Mouse (Mus musculus) heart, postnatal 0 days (tissue): Measurements from ENCODE around the gene Akr1b10. TPM values are rescaled to one million over a fixed set of nuclear protein-coding genes. Genes with fewer than 3 reads are reported as not detected.
"Not testable (repeated sequence)": the region's sequence is repeated elsewhere in the genome, so short reads cannot be mapped to it uniquely, and the experiment has no call there.

ENCODE experiments used
- ATAC-seq: fragments of 200-750 bp; cut with Nextera tagmentation; 2 replicates; pipeline ENCODE4 v1.8.0; 2017; ENCODE audit warnings: low read depth, moderate number of reproducible peaks, moderate library complexity; ENCODE audit not compliant: insufficient read depth
- DNase-seq: peaks from one replicate; pipeline ENCODE4 v3.0.0-alpha.2; 2016; ENCODE audit warnings: low spot score
- H3K27ac ChIP-seq: fragments of 300-500 bp; sonication (generic); 2 replicates; pipeline ENCODE4 v1.5.1; 2014; ENCODE audit warnings: low read depth, mild to moderate bottlenecking
- H3K27me3 ChIP-seq: fragments of 300-500 bp; sonication (generic); 2 replicates; pipeline ENCODE4 v1.6.1; 2014; ENCODE audit warnings: low read length, mixed read lengths; ENCODE audit not compliant: control insufficient read depth, insufficient read depth
- H3K36me3 ChIP-seq: fragments of 300-500 bp; sonication (generic); replicated peaks from 2 replicates; pipeline ENCODE4 v1.6.1; 2014; ENCODE audit warnings: low read length, mixed read lengths; ENCODE audit not compliant: control insufficient read depth, insufficient read depth
- H3K4me1 ChIP-seq: fragments of 300-500 bp; sonication (generic); 2 replicates; pipeline ENCODE4 v1.6.1; 2014; ENCODE audit warnings: antibody characterized with exemption; ENCODE audit not compliant: control insufficient read depth, insufficient read depth
- H3K4me2 ChIP-seq: fragments of 300-500 bp; sonication (generic); 2 replicates; pipeline ENCODE4 v1.6.1; 2014; ENCODE audit warnings: low read depth, mild to moderate bottlenecking, low read length, moderate library complexity
- H3K4me3 ChIP-seq: fragments of 300-500 bp; sonication (generic); 2 replicates; pipeline ENCODE4 v1.5.1; 2014; ENCODE audit warnings: low read depth, low read length
- H3K9ac ChIP-seq: fragments of 300-500 bp; sonication (generic); replicated peaks from 2 replicates; pipeline ENCODE4 v1.6.1; 2014; ENCODE audit warnings: low read depth, low read length, mixed read lengths
- H3K9me3 ChIP-seq: fragments of 300-500 bp; sonication (generic); replicated peaks from 2 replicates; pipeline ENCODE4 v1.6.1; 2016; ENCODE audit warnings: low read length; ENCODE audit not compliant: control insufficient read depth
- CTCF ChIP-seq: IDR thresholded peaks from 2 replicates; pipeline ENCODE4 v1.5.1; 2016; ENCODE audit warnings: antibody characterized with exemption, control low read depth, low read depth
- EP300 ChIP-seq: IDR thresholded peaks from 2 replicates; pipeline ENCODE4 v1.6.1; 2016; ENCODE audit warnings: antibody characterized with exemption, low read depth
- WGBS: fragments of 180-500 bp; shearing (Covaris S2); extraction: QIAGEN DNeasy Blood & Tissue Kit; methylation state at CpG from one replicate; pipeline ENCODE4 v1.1.7; 2014; 5-methylcytosine and 5-hydroxymethylcytosine counted together
- polyA plus RNA-seq: library from polyadenylated mRNA; unstranded; fragments of >200 nt; fragmentation: Nextera tagmentation; extraction: Ambion mirVana; gene quantifications from 2 replicates; pipeline ENCODE4 v1.2.1, GENCODE M21; 2015
- total RNA-seq: library from RNA; depleted of rRNA; stranded (reverse); fragments of >200 nt; gene quantifications from 2 replicates; pipeline ENCODE4 v1.2.3, GENCODE M21; 2014; ENCODE audit warnings: low replicate concordance

Akr1b10 gene
- total and polyA plus RNA-seq, 2 experiments from 2014 or later: 58.1 to 75.3 TPM

DNA sequence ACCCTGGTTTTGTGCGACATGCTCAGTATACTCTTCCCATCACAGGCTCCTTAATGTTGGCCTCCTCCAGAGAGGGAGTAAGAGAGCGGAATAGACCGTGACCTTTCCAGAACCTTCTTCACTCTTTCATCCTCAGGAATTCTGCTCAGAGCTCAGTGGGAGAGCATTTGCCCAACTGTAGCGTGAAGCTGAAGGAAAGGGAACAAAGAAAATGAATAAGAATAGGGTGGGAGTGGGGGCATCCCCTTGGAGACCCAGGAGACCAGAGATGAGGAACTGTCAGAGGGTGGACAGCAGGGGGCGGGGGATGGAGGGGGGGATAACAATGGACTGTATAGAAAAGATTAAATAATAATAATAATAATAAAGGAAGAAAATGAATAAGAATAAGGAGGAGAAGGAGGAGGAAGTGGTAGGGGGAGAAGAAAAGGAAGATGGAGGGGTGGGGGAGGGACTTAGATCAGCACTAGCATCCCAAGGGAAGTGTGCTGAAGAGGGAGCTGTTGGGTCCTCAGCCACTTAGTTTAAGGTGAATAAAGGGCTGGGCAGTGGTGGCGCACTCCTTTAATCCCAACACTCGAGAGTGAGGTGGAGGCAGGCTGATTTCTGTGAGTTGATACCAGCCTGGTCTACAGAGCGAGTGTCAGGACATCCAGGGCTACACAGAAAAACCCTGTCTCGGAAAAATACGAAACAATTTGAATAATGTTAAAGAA lies 39.7 kb upstream of the Akr1b10 start:
- no peaks in the 10 kb centered on the region for H3K36me3 ChIP-seq
- ATAC-seq: no peak
- no peak overlapping the region for H3K27ac ChIP-seq
- DNase-seq: no peak
- peaks cover 9% of the 10 kb centered on the region for H3K4me1 ChIP-seq
- H3K9me3 ChIP-seq: no peaks in the 10 kb centered on the region
- 68% methylated on average over 10 of the region's 10 CpGs for WGBS
- no peak overlapping the region for H3K9ac ChIP-seq
- no peak overlapping the region for H3K4me2 ChIP-seq
- no peak for TF ChIP-seq EP300
- TF ChIP-seq CTCF: no peak
- H3K27me3 ChIP-seq: no peaks in the 10 kb centered on the region
- H3K4me3 ChIP-seq: no peak overlapping the region

DNA sequence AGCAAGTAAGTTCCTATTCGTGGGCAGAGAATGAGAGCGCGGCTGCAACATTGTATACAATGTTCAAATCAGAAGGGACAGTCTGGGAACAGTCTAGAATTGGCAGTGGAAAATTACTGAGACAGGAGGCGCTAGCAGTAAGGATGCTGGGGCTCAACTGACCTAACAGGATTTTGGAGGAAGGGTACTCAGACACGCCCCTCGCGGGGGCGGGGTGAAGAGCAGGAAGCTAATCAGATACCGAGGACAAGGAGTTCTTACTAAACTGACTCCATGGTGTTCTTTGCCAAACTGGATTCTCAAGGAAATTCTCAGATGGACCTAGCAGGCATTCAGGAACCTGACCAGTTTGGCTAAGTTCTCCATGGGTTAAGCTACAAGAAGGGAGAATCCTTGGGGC lies 39.1 kb upstream of the Akr1b10 start:
- 19% methylated on average over 9 of the region's 9 CpGs for WGBS
- Histone ChIP-seq H3K4me1 (peaks cover 9% of the 10 kb centered on the region), H3K9me3 (no peaks in the 10 kb centered on the region), H3K36me3 (no peaks in the 10 kb centered on the region), H3K4me3 (no peak overlapping the region), H3K27ac (no peak overlapping the region), H3K9ac (no peak overlapping the region), H3K4me2 (no peak overlapping the region), H3K27me3 (no peaks in the 10 kb centered on the region)
- DNase-seq (no peak), ATAC-seq (no peak)
- TF ChIP-seq EP300 (no peak), CTCF (no peak)

DNA sequence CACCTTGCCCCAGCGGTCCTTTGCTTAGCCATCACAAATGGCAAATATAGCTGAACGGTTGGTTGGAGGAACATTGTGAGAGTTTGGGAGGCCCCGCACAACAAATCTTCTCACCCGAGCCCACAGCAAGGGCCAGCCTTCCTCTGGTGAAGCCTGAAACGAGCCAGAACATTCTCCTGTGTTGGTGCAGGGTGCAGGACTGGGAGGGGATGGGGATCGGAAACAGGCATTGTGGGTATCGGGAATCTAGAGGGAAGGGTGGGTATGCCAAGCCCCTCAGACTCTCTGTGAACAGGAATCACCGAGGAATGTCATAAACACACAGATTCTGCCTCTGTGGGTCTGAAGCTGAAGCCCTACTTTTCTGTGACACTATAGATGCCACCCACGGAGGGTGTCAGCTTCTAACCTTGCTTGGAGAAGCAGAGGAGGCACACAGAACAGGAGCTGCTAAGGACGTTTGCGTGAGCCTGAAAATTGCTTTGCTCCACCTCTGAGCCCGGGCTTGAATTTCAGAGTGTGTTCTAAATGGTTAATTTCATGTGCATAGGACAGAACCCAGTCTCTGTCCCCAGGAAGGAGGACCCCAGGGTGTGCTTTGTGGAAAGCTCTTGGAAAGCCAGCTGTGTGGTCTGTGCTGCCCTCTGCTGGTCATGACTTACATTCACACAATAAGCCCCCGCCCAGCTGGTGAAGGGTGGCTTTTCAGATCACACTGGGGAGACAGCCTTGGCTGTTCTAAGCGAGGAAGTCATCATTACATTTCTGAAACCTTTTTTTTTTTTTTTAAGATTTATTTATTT lies 37.7 kb upstream of the Akr1b10 start:
- DNase-seq (peak; percentile 82), ATAC-seq (peak; percentile 82)
- Histone ChIP-seq H3K9me3 (no peaks in the 10 kb centered on the region), H3K4me1 (peaks cover 9% of the 10 kb centered on the region), H3K36me3 (no peaks in the 10 kb centered on the region), H3K4me3 (no peak overlapping the region), H3K4me2 (peak overlapping the region; percentile 39), H3K9ac (no peak overlapping the region), H3K27me3 (no peaks in the 10 kb centered on the region), H3K27ac (no peak overlapping the region)
- WGBS: 44% methylated on average over 14 of the region's 14 CpGs
- no peak for TF ChIP-seq EP300
- TF ChIP-seq CTCF: peak; percentile 93

DNA sequence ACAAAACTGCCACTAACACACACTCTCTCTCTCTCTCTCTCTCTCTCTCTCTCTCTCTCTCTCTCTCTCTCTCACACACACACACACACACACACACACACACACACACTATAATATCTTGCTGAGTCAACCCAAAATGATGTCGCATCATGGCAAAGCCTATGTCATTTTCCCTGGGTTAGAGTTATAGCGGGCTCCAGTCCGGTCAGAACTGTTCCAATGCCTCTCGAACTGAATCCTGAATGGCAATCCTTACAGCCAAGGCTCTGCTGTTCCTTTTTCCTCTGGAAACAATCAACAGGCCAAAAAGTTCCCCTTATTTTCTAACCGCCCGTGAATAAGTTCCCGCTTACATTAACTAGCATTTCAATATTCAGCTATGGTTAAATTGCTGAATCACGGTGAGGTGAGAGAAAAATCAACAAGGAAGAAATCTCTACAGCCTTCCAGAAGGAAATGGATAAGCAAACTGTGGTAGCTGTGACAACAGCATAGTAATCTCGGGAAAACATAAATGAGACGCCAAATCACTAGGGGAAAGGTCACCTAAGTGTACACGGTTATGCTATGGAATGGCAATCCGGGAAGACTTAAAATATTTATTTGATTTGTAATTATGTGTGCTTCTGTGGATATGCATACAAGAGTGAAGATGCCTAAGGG lies 33.9 kb upstream of the Akr1b10 start:
- DNase-seq: no peak
- Histone ChIP-seq H3K9me3 (no peaks in the 10 kb centered on the region), H3K9ac (no peak overlapping the region), H3K27ac (no peak overlapping the region), H3K4me3 (no peak overlapping the region), H3K4me2 (no peak overlapping the region), H3K4me1 (peaks cover 15% of the 10 kb centered on the region), H3K36me3 (no peaks in the 10 kb centered on the region), H3K27me3 (no peaks in the 10 kb centered on the region)
- ATAC-seq: no peak
- 74% methylated on average over 12 of the region's 12 CpGs for WGBS
- TF ChIP-seq CTCF: no peak
- no peak for TF ChIP-seq EP300

DNA sequence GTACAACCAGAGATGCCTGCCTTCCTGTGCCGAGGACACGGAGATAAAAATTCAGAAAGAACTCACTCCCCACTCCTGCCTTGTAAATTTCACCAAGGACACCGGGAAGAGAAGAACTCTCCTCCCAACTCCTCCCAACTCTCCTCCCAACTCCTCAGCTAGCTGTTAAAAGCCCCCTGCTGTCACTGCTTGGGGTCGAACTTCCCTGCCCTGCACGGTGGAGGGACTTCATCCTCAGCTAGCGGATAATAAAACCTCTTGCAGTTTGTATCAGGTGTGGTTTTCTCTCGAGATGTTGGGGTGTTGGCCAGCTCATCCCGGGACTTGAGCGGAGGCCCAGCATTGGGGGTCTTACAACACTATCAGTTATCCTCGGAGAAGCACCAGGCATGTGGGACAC lies 32.5 kb upstream of the Akr1b10 start:
- peaks cover 10% of the 10 kb centered on the region; the same call in 1 of the 2 replicates for H3K4me1 ChIP-seq
- not testable (repeated sequence) for DNase-seq, H3K4me3 ChIP-seq, H3K36me3 ChIP-seq, H3K27ac ChIP-seq, H3K9me3 ChIP-seq, H3K4me2 ChIP-seq, H3K27me3 ChIP-seq, H3K9ac ChIP-seq, ATAC-seq
- 33% methylated on average over 9 of the region's 10 CpGs for WGBS
